Mouse (Mus musculus): ENCODE measurements around the gene Uhrf1.

DNA sequence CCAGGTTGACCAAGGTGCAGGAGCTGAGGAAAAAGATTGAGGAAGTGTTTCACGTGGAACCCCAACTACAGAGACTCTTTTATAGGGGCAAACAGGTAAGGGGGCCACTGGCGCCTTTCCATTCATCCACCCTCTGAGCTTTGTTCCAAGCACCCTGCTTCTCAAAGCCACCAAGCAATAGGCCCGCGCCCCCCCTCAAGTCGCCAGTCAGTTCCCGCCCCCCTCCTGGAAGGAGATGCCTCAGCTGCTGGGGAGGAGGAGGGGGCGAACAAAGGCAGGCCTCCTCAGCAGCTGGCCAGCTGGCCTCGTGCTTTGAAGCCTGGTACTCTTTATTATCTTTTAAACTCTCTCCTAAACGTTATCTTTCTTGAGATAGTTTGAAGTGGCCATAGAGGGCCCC lies 2.0 kb downstream of the Uhrf1 start:
- no peak for TF ChIP-seq CTCF (IDR thresholded peaks at IDR 0.05; ENCODE audit: low read depth, low read length)
- TF ChIP-seq GATA1 (IDR thresholded peaks at IDR 0.05; ENCODE audit: borderline replicate concordance, low read length): no peak
- no peak for TF ChIP-seq GATA2 (IDR thresholded peaks at IDR 0.05; ENCODE audit: borderline replicate concordance, low read depth, low read length)
